Mouse (Mus musculus) bone marrow, adult 2 months (tissue): ENCODE results near the gene Map2k6.

Experiments
- CTCF ChIP-seq: fragments of 200-500 bp; IDR thresholded peaks from 2 replicates; pipeline ENCODE4 v1.5.1; 2011; ENCODE audit warnings: low read length, control low read depth; ENCODE audit not compliant: control insufficient read depth, insufficient read depth
- POLR2A ChIP-seq: fragments of 200-500 bp; IDR thresholded peaks from 2 replicates; pipeline ENCODE4 v1.6.1; 2011; ENCODE audit warnings: low read depth, mild to moderate bottlenecking, control low read depth, low read length, borderline replicate concordance; ENCODE audit not compliant: control insufficient read depth

DNA sequence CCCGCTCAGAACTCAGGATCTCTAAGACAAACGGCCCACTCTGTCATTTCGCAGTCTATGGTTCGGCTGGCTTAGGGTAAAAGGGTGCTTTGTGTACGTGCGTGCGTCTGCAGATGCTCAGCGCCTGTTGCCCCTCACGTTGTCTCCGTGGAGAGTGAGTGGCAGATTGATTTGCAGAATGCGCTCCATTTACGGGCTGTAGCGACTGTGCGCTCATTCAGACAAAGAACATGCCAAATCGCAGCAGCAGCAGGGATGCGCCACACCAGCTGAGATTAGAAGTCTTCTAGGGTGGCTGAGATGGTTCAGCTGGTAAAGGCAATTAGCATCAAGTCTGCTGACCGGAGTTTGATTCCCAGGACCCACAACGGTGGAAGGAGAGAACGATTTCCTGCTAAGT is 2.8 kb upstream of the Map2k6 start:
- no peak for TF ChIP-seq CTCF
- no peak for TF ChIP-seq POLR2A
